Mouse (Mus musculus) neural tube, embryonic 14.5 days (tissue): ENCODE results near the gene Fam162a. TPM values are rescaled to one million over a fixed set of nuclear protein-coding genes. Genes with fewer than 3 reads are reported as not detected.
"Not testable (repeated sequence)": the region's sequence is repeated elsewhere in the genome, so short reads cannot be mapped to it uniquely, and the experiment has no call there.

ENCODE experiments used
- ATAC-seq: fragments of 200-750 bp; cut with Nextera tagmentation; 2 replicates; pipeline ENCODE4 v1.8.0; 2017; ENCODE audit warnings: low read depth, mild to moderate bottlenecking, moderate TSS enrichment, moderate library complexity
- H3K27ac ChIP-seq: fragments of 300-500 bp; sonication (generic); 2 replicates; pipeline ENCODE4 v1.5.1; 2014; ENCODE audit warnings: low read depth, mild to moderate bottlenecking, control low read depth, low read length, moderate library complexity, mixed read lengths
- H3K27me3 ChIP-seq: fragments of 300-500 bp; sonication (generic); 2 replicates; pipeline ENCODE4 v1.6.1; 2014; ENCODE audit warnings: low read length; ENCODE audit not compliant: control insufficient read depth, insufficient read depth
- H3K36me3 ChIP-seq: fragments of 300-500 bp; sonication (generic); 2 replicates; pipeline ENCODE4 v1.6.1; 2014; ENCODE audit warnings: low read length, mixed read lengths; ENCODE audit not compliant: control insufficient read depth, insufficient read depth
- H3K4me1 ChIP-seq: fragments of 300-500 bp; sonication (generic); 2 replicates; pipeline ENCODE4 v1.6.1; 2014; ENCODE audit warnings: low read length; ENCODE audit not compliant: control insufficient read depth, insufficient read depth
- H3K4me2 ChIP-seq: fragments of 300-500 bp; sonication (generic); 2 replicates; pipeline ENCODE4 v1.6.1; 2014; ENCODE audit warnings: mild to moderate bottlenecking, low read depth, low read length, control low read depth
- H3K4me3 ChIP-seq: fragments of 300-500 bp; sonication (generic); 2 replicates; pipeline ENCODE4 v1.5.1; 2014; ENCODE audit warnings: low read depth, low read length, control low read depth, mixed read lengths
- H3K9ac ChIP-seq: fragments of 300-500 bp; sonication (generic); replicated peaks from 2 replicates; pipeline ENCODE4 v1.6.1; 2014; ENCODE audit warnings: low read depth, mild to moderate bottlenecking, control low read depth, low read length, mixed read lengths
- H3K9me3 ChIP-seq: fragments of 300-500 bp; sonication (generic); 2 replicates; pipeline ENCODE4 v1.6.1; 2016; ENCODE audit warnings: low read length; ENCODE audit not compliant: control insufficient read depth
- WGBS: fragments of 180-500 bp; shearing (Covaris S2); extraction: QIAGEN DNeasy Blood & Tissue Kit; methylation state at CpG from one replicate; pipeline ENCODE4 v1.1.7; 2014; 5-methylcytosine and 5-hydroxymethylcytosine counted together
- polyA plus RNA-seq: library from polyadenylated mRNA; unstranded; fragments of >200 nt; fragmentation: Nextera tagmentation; extraction: Ambion mirVana; gene quantifications from 2 replicates; pipeline ENCODE4 v1.2.1, GENCODE M21; 2014

Fam162a gene
- polyA plus RNA-seq, 1 experiment from 2014 or later: 125 TPM

DNA sequence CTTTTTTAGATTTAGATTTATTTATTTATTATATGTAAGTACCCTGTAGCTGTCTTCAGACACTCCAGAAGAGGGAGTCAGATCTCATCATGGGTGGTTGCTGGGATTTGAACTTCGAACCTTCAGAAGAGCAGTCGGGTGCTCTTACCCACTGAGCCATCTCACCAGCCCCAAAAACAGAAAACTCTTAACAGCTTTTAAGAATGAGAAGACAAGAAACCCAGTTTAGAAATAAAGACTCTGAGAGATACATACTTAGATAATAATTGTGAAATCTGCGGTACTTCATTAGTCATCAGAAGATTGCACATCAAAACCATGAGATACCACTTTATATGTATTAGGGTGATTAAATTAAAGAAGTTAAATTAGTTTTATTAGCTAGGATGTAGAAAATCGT lies 72.5 kb downstream of the Fam162a start:
- WGBS: 96% methylated on average over 4 of the region's 4 CpGs
- H3K27me3 ChIP-seq, H3K9ac ChIP-seq, H3K4me3 ChIP-seq, H3K4me2 ChIP-seq, H3K36me3 ChIP-seq, H3K9me3 ChIP-seq, ATAC-seq, H3K4me1 ChIP-seq, H3K27ac ChIP-seq: not testable (repeated sequence)

Other genes starting within 250 kb of the Fam162a start
- 0.13 and 0.59 TPM in 2 replicates for gene Parp14, start 200.1 kb downstream of the Fam162a start, polyA plus RNA-seq
- 0.78 and 2.1 TPM in 2 replicates for gene Parp9, start 133.1 kb downstream of the Fam162a start, polyA plus RNA-seq
- gene Dtx3l, start 132.4 kb downstream of the Fam162a start, polyA plus RNA-seq: 0.95 and 2.0 TPM in 2 replicates
- gene Kpna1, start 92.8 kb downstream of the Fam162a start, polyA plus RNA-seq: 89.3 and 101 TPM in 2 replicates
- 15.1 and 15.6 TPM in 2 replicates for gene Wdr5b, start 30.4 kb downstream of the Fam162a start, polyA plus RNA-seq
- gene Ccdc58, start 91 bp upstream of the Fam162a start, polyA plus RNA-seq: 28.5 and 29.4 TPM in 2 replicates
- 0.19 TPM in 1 of 2 replicates, not detected in the other for gene Csta1, start 59.6 kb upstream of the Fam162a start, polyA plus RNA-seq
- not detected in 2 replicates for gene Stfa2l1, start 85.2 kb upstream of the Fam162a start, polyA plus RNA-seq
- gene Gm5483, start 112.6 kb upstream of the Fam162a start, polyA plus RNA-seq: 1.8 TPM in 1 of 2 replicates, not detected in the other
- not detected in 2 replicates for gene Gm5416, start 138.8 kb upstream of the Fam162a start, polyA plus RNA-seq
- gene 2010005H15Rik, start 149.9 kb upstream of the Fam162a start, polyA plus RNA-seq: not detected in 2 replicates
- 0.46 and 1.7 TPM in 2 replicates for gene Stfa1, start 205.4 kb upstream of the Fam162a start, polyA plus RNA-seq